Mouse (Mus musculus): ENCODE results near the gene Cox7a1.

GRCm38 (mm10) chr7:30233387-30233786, 49.4 kb downstream of the Cox7a1 start:
- TF ChIP-seq POLR2AphosphoS2 (IDR thresholded peaks at IDR 0.05; ENCODE audit: insufficient read length, low read depth) (no peak), POLR2A (IDR thresholded peaks at IDR 0.05; ENCODE audit: insufficient read length, low read depth) (no peak), E2F4 (IDR thresholded peaks at IDR 0.05; ENCODE audit: insufficient read depth) (no peak), MAX (IDR thresholded peaks at IDR 0.05; ENCODE audit: low read depth) (no peak), TCF3 (IDR thresholded peaks at IDR 0.05; ENCODE audit: insufficient read length, low read depth) (no peak), USF1 (IDR thresholded peaks at IDR 0.05; ENCODE audit: low read depth) (no peak), REST (IDR thresholded peaks at IDR 0.05; ENCODE audit: insufficient read depth, insufficient read length) (no peak)

Measured in myocyte (in vitro differentiated cells).